Mouse (Mus musculus) hindbrain, embryonic 15.5 days (tissue): ENCODE results near the gene Dlx1. TPM values are rescaled to one million over a fixed set of nuclear protein-coding genes. Genes with fewer than 3 reads are reported as not detected.
A peak's percentile ranks its signal among the peaks of the same experiment; 100 is the strongest.

Experiments
- ATAC-seq: fragments of 200-750 bp; cut with Nextera tagmentation; 2 replicates; pipeline ENCODE4 v1.8.0; 2017; ENCODE audit warnings: low read depth, moderate number of reproducible peaks, moderate TSS enrichment; ENCODE audit not compliant: low FRiP score
- H3K27ac ChIP-seq: fragments of 300-500 bp; sonication (generic); replicated peaks from 2 replicates; pipeline ENCODE4 v1.5.1; 2015; ENCODE audit warnings: mild to moderate bottlenecking, inconsistent platforms
- H3K27me3 ChIP-seq: fragments of 300-500 bp; sonication (generic); 2 replicates; pipeline ENCODE4 v1.6.1; 2015; ENCODE audit warnings: control low read depth, inconsistent platforms
- H3K36me3 ChIP-seq: fragments of 300-500 bp; sonication (generic); 2 replicates; pipeline ENCODE4 v1.6.1; 2015; ENCODE audit warnings: control low read depth, inconsistent platforms
- H3K4me1 ChIP-seq: fragments of 300-500 bp; sonication (generic); replicated peaks from 2 replicates; pipeline ENCODE4 v1.6.1; 2015; ENCODE audit warnings: control low read depth, inconsistent platforms
- H3K4me2 ChIP-seq: fragments of 300-500 bp; sonication (generic); 2 replicates; pipeline ENCODE4 v1.6.1; 2015; ENCODE audit warnings: moderate library complexity, mild to moderate bottlenecking, inconsistent platforms
- H3K4me3 ChIP-seq: fragments of 300-500 bp; sonication (generic); 2 replicates; pipeline ENCODE4 v1.5.1; 2015; ENCODE audit warnings: mild to moderate bottlenecking, inconsistent platforms
- H3K9ac ChIP-seq: fragments of 300-500 bp; sonication (generic); 2 replicates; pipeline ENCODE4 v1.6.1; 2015; ENCODE audit warnings: inconsistent platforms
- H3K9me3 ChIP-seq: fragments of 300-500 bp; sonication (generic); 2 replicates; pipeline ENCODE4 v1.6.1; 2016; ENCODE audit warnings: control low read depth, inconsistent platforms
- WGBS: fragments of 180-500 bp; shearing (Covaris S2); methylation state at CpG from one replicate; pipeline ENCODE4 v1.1.7; 2015; 5-methylcytosine and 5-hydroxymethylcytosine counted together
- polyA plus RNA-seq: library from polyadenylated mRNA; unstranded; fragments of >200 nt; fragmentation: Nextera tagmentation; extraction: Ambion mirVana; gene quantifications from 2 replicates; pipeline ENCODE4 v1.2.1, GENCODE M21; 2015

Gene Dlx1
- polyA plus RNA-seq, 1 experiment from 2014 or later, result 6.9 TPM

GRCm38 (mm10) chr2:71566466-71566865 is 38.6 kb downstream of the Dlx1 start:
- H3K27ac ChIP-seq, result no peak overlapping the region
- ATAC-seq, result no peak
- H3K4me1 ChIP-seq, result no peaks in the 10 kb centered on the region
- no peak overlapping the region for H3K4me2 ChIP-seq
- WGBS, result 81% methylated on average over 9 of the region's 9 CpGs
- H3K4me3 ChIP-seq, result no peak overlapping the region
- H3K9me3 ChIP-seq, result no peaks in the 10 kb centered on the region
- no peaks in the 10 kb centered on the region for H3K36me3 ChIP-seq
- no peaks in the 10 kb centered on the region for H3K27me3 ChIP-seq
- no peak overlapping the region for H3K9ac ChIP-seq

- WGBS, result 68% methylated on average over 4 of the region's 4 CpGs
- Histone ChIP-seq H3K9me3 (no peaks in the 10 kb centered on the region), H3K4me1 (no peaks in the 10 kb centered on the region), H3K9ac (no peak overlapping the region), H3K4me2 (no peak overlapping the region), H3K27ac (no peak overlapping the region), H3K27me3 (no peaks in the 10 kb centered on the region), H3K4me3 (no peak overlapping the region), H3K36me3 (no peaks in the 10 kb centered on the region)
- no peak for ATAC-seq
Observed at GRCm38 (mm10) chr2:71573736-71574135, 45.8 kb downstream of the Dlx1 start.

- no peak overlapping the region for H3K27ac ChIP-seq
- 93% methylated on average over 2 of the region's 2 CpGs for WGBS
- H3K9ac ChIP-seq, result no peak overlapping the region
- no peak overlapping the region for H3K4me3 ChIP-seq
- H3K4me2 ChIP-seq, result no peak overlapping the region
- H3K27me3 ChIP-seq, result no peaks in the 10 kb centered on the region
- H3K9me3 ChIP-seq, result no peaks in the 10 kb centered on the region
- no peak for ATAC-seq
- H3K4me1 ChIP-seq, result peaks cover 10% of the 10 kb centered on the region
- H3K36me3 ChIP-seq, result no peaks in the 10 kb centered on the region
Observed at GRCm38 (mm10) chr2:71577059-71577458, 49.1 kb downstream of the Dlx1 start.

GRCm38 (mm10) chr2:71580632-71581466 is 52.9 kb downstream of the Dlx1 start:
- peak; percentile 89 for ATAC-seq
- Histone ChIP-seq H3K4me2 (peak overlapping the region; percentile 94), H3K4me3 (peak overlapping the region; percentile 59), H3K36me3 (no peaks in the 10 kb centered on the region), H3K4me1 (peaks cover 10% of the 10 kb centered on the region), H3K27me3 (no peaks in the 10 kb centered on the region), H3K9me3 (no peaks in the 10 kb centered on the region), H3K9ac (peak overlapping the region; percentile 61), H3K27ac (no peak overlapping the region)
- WGBS, result 9% methylated on average over 50 of the region's 50 CpGs

- Histone ChIP-seq H3K27ac (no peak overlapping the region), H3K4me1 (peaks cover 10% of the 10 kb centered on the region), H3K4me2 (peak overlapping the region; percentile 94), H3K27me3 (no peaks in the 10 kb centered on the region), H3K9ac (peak overlapping the region; percentile 61; the same call in 1 of the 2 replicates), H3K4me3 (peak overlapping the region; percentile 59), H3K36me3 (no peaks in the 10 kb centered on the region), H3K9me3 (no peaks in the 10 kb centered on the region)
- WGBS, result 62% methylated on average over 5 of the region's 5 CpGs
- ATAC-seq, result peak; percentile 51; the same call in 1 of the 2 replicates
Observed at GRCm38 (mm10) chr2:71581488-71581887, 53.6 kb downstream of the Dlx1 start.

Other genes with a start within 250 kb of the Dlx1 start
- 105 and 112 TPM in 2 replicates for gene Slc25a12, start 160.4 kb upstream of the Dlx1 start, polyA plus RNA-seq
- gene Hat1, start 139.2 kb upstream of the Dlx1 start, polyA plus RNA-seq, result 52.9 and 55.4 TPM in 2 replicates
- 29.0 and 31.3 TPM in 2 replicates for gene Metap1d, start 74.8 kb upstream of the Dlx1 start, polyA plus RNA-seq
- 0.26 and 2.2 TPM in 2 replicates for gene Dlx2, start 18.6 kb downstream of the Dlx1 start, polyA plus RNA-seq
- 26.8 and 27.1 TPM in 2 replicates for gene Itga6, start 217.5 kb downstream of the Dlx1 start, polyA plus RNA-seq